Mouse (Mus musculus) ES-E14 (cell line): Measurements from ENCODE around the gene Coro1c. TPM values are rescaled to one million over a fixed set of nuclear protein-coding genes. Genes with fewer than 3 reads are reported as not detected.

Source experiments
- DNase-seq: peaks from one replicate; pipeline ENCODE4 v3.0.0-alpha.2; 2013; ENCODE audit warnings: low read depth, low spot score
- H3K27ac ChIP-seq: 2 replicates; pipeline ENCODE4 v1.5.1; 2012; ENCODE audit warnings: low read depth, mild to moderate bottlenecking, low read length, moderate library complexity, mixed read lengths; ENCODE audit not compliant: poor library complexity, insufficient read depth, severe bottlenecking
- H3K36me3 ChIP-seq: 2 replicates; pipeline ENCODE4 v1.6.1; 2012; ENCODE audit warnings: mild to moderate bottlenecking, low read length, moderate library complexity, mixed read lengths; ENCODE audit not compliant: control insufficient read depth, poor library complexity, insufficient read depth, severe bottlenecking
- H3K4me1 ChIP-seq, 2 experiments: fragments of 150-350 bp in 1 of 2; sonication (generic) in 1 of 2; 2 replicates each; pipeline ENCODE4 v1.6.1; 2012; ENCODE audit warnings: low read length in 2 of 2, mild to moderate bottlenecking in 1 of 2, mixed read lengths in 1 of 2; ENCODE audit not compliant: control insufficient read depth in 2 of 2, insufficient read depth in 2 of 2, poor library complexity in 1 of 2
- H3K4me3 ChIP-seq, 2 experiments: fragments of 150-350 bp in 1 of 2; sonication (generic) in 1 of 2; 2 replicates each; pipeline ENCODE4 v1.5.1; 2012; ENCODE audit warnings: low read length in 2 of 2, low read depth in 1 of 2, mild to moderate bottlenecking in 1 of 2, mixed read lengths in 1 of 2; ENCODE audit not compliant: insufficient read depth in 1 of 2, poor library complexity in 1 of 2, severe bottlenecking in 1 of 2
- H3K9ac ChIP-seq: 2 replicates; pipeline ENCODE4 v1.6.1; 2012; ENCODE audit warnings: low read depth, mild to moderate bottlenecking, low read length, mixed read lengths; ENCODE audit not compliant: poor library complexity, insufficient read depth, severe bottlenecking
- H3K9me3 ChIP-seq: fragments of 150-350 bp; sonication (generic); 2 replicates; pipeline ENCODE4 v1.6.1; 2012; ENCODE audit warnings: low read depth, mild to moderate bottlenecking, low read length; ENCODE audit not compliant: control insufficient read depth, insufficient read depth
- CHD2 ChIP-seq: IDR thresholded peaks from 2 replicates; pipeline ENCODE4 v1.6.1; 2014; ENCODE audit warnings: mild to moderate bottlenecking, low read depth, low read length, inconsistent platforms
- HCFC1 ChIP-seq: IDR thresholded peaks from 2 replicates; pipeline ENCODE4 v1.6.1; 2012; ENCODE audit warnings: low read length, inconsistent platforms, borderline replicate concordance; ENCODE audit not compliant: insufficient read depth
- MAFK ChIP-seq: IDR thresholded peaks from 2 replicates; pipeline ENCODE4 v1.6.1; 2014; ENCODE audit warnings: mild to moderate bottlenecking, low read depth, low read length, inconsistent platforms; ENCODE audit not compliant: insufficient read depth
- ZC3H11A ChIP-seq: IDR thresholded peaks from 2 replicates; pipeline ENCODE4 v1.6.1; 2012; ENCODE audit warnings: low read depth, mild to moderate bottlenecking, inconsistent platforms, low read length, borderline replicate concordance
- ZNF384 ChIP-seq: IDR thresholded peaks from 2 replicates; pipeline ENCODE4 v1.6.1; 2012; ENCODE audit warnings: low read depth, low read length, inconsistent platforms
- in situ Hi-C, 2 experiments: fragments of 600-800 bp; cut with MboI; formaldehyde crosslinking; loops; one replicate each; pipeline ENCODE4 v1.15.1; 2025; ENCODE audit warnings: low sequenced_read_pairs in 2 of 2, inconsistent platforms in 1 of 2; ENCODE audit not compliant: unreplicated experiment in 2 of 2
- total RNA-seq: library from RNA; depleted of rRNA; stranded (reverse); fragments of 300-350 nt; gene quantifications from 2 replicates; pipeline ENCODE4 v1.2.3, GENCODE M21; 2012

Coro1c gene
- total RNA-seq, 1 experiment: 150 TPM

GRCm38 (mm10) chr5:113904987-113905386, 3.6 kb downstream of the Coro1c start:
- H3K27ac ChIP-seq: no peak overlapping the region
- no peak overlapping the region for H3K4me3 ChIP-seq
- no peaks in the 10 kb centered on the region for H3K9me3 ChIP-seq
- H3K4me1 ChIP-seq: peaks cover 6 to 21% of the 10 kb centered on the region in 2 experiments; a peak in 3 of 4 replicates
- no peak for DNase-seq
- TF ChIP-seq ZNF384: no peak
- TF ChIP-seq HCFC1: no peak
- no peak for TF ChIP-seq CHD2
- no peak for TF ChIP-seq ZC3H11A
- no peak for TF ChIP-seq MAFK
- in situ Hi-C loops: no loop called here
- H3K9ac ChIP-seq: no peak overlapping the region
- H3K36me3 ChIP-seq: no peaks in the 10 kb centered on the region

GRCm38 (mm10) chr5:113902983-113903382, 5.6 kb downstream of the Coro1c start:
- Histone ChIP-seq H3K4me1 (peaks cover 2 to 18% of the 10 kb centered on the region in 2 experiments; a peak in 3 of 4 replicates), H3K27ac (no peak overlapping the region)

GRCm38 (mm10) chr5:113902017-113902416, 6.5 kb downstream of the Coro1c start:
- no peak for DNase-seq
- peaks cover 2 to 20% of the 10 kb centered on the region in 2 experiments; a peak in 3 of 4 replicates for H3K4me1 ChIP-seq
- no peak overlapping the region for H3K4me3 ChIP-seq
- no peak overlapping the region for H3K9ac ChIP-seq
- no peaks in the 10 kb centered on the region for H3K36me3 ChIP-seq
- TF ChIP-seq ZC3H11A (no peak), HCFC1 (no peak), CHD2 (no peak), ZNF384 (no peak), MAFK (no peak)
- H3K27ac ChIP-seq: no peak overlapping the region
- H3K9me3 ChIP-seq: no peaks in the 10 kb centered on the region
- in situ Hi-C loops: no loop called here

More at GRCm38 (mm10) chr5:113902983-113903382, 5.6 kb downstream of the Coro1c start:
- Histone ChIP-seq H3K4me3 (no peak overlapping the region), H3K9ac (no peak overlapping the region), H3K9me3 (no peaks in the 10 kb centered on the region), H3K36me3 (no peaks in the 10 kb centered on the region)
- no peak for DNase-seq
- in situ Hi-C loops: no loop called here
- TF ChIP-seq CHD2 (no peak), ZNF384 (no peak), HCFC1 (no peak), ZC3H11A (no peak), MAFK (no peak)

GRCm38 (mm10) chr5:113901074-113901571, 7.4 kb downstream of the Coro1c start:
- no peak for TF ChIP-seq ZNF384
- TF ChIP-seq CHD2: no peak
- no peak for TF ChIP-seq HCFC1
- TF ChIP-seq MAFK: no peak
- TF ChIP-seq ZC3H11A: no peak
- Histone ChIP-seq H3K27ac (peak overlapping the region; percentile 25; the same call in 1 of the 2 replicates), H3K9ac (no peak overlapping the region), H3K9me3 (no peaks in the 10 kb centered on the region), H3K4me3 (no peak overlapping the region), H3K4me1 (peaks cover 2 to 20% of the 10 kb centered on the region in 2 experiments; a peak in 3 of 4 replicates), H3K36me3 (no peaks in the 10 kb centered on the region)
- in situ Hi-C loops: no loop called here
- no peak for DNase-seq
